Mouse (Mus musculus): ENCODE measurements around the gene Spib.

Gene Spib

GRCm38 (mm10) chr7:44547725-44548124, 15.9 kb upstream of the Spib start:
- no peak for DNase-seq

DNA sequence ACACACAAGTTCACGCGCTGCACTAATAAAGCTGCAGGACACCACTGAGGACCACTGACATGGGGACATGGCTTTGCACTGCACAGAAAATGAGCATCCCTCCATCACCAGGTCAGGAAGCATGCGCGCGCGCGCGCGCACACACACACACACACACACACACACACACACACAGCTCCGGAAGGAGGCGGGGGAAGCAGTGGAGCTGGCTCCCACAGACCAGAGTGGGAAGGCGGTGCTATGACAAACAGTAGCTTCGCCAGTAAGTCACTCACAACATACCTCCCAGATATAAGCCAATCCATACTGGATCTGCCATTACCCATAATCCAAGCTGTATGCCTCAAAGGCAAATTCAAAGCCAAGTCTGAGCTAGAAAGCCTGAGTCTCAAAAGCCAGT, 15.2 kb upstream of the Spib start:
- no peak for DNase-seq

DNA sequence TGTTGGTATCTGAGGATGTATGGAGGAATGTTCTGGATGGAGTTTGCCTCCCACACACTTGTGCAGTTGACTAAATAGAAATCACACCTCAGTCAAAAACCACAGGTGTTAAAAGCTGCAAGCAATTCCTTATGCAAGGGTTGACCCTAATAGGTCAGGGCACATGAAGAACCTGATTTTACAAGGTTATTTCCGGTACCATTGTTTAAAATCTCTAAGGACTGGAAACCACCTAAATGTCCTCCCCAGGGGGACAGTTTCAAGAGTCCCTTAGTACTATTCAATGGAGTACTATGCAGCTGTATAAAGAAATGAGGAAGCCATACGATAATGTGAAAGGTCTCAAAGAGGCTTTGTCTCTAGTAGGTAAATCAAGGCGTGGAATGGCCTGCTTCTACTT, 14.4 kb upstream of the Spib start:
- no peak for DNase-seq

DNA sequence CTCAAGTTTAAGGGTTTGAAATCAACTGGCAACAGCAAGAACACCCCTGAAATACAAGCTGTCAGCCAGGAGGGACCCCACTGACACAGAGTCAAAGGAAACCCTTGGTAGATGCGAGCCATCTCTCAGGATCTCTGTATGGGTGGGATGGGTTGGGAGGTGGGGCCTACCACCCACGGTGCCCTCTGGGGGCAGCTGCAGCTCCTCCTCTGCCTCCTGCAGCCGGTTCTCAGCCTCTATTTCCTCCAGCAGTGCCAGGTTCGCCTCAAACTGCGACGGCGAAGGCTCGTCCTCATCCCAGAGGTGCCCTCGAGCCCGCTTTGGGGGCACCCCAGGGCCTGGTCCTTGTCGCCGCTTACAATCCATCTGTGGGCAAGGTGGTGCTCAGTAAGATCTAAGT, 11.2 kb upstream of the Spib start:
- DNase-seq, result no peak

- DNase-seq, result no peak
These were observed 10.7 kb upstream of the Spib start for GRCm38 (mm10) chr7:44542555-44542954.

DNA sequence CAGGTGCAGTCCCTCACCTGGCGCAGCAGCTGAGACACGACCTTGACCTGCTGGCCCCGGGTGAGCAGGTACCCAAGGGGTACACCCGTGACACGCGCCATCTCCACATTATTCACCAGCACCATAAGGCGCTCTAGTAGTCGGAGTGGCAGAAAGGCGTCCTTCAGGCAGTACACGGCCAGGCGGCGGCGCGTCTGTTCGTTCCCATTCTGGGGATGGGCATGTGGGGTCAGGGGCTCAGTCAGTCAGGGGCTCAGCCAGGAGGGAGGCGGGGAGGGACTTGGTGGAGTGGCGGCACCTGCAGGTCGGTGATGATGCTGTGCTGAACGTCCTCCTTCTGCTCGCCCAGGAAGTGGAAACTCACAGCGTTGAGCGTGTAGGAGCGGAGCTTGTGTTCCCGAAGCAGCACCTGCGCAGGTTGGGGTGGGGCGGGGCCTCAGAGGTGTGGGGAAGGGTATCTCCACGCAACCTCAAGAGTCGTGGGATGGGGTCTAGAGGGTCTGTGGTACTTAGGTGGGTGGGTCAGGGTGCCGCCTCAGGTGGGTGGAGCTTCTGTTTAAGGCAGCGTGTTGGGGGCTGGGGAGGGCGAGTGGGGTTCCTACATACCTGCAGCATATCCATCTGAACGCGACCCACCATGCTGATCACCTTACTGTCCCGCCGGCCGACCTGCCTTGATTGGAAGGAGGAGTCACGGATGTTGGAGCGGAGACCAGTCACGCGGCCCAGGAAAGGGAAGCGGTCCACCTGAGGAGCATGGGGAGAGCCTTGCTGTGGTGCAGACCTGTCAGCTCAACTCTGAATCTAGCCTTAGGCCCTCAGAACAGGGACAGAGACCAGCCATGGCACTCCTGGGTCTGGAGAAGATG, 7.1 kb upstream of the Spib start:
- no peak for DNase-seq

DNA sequence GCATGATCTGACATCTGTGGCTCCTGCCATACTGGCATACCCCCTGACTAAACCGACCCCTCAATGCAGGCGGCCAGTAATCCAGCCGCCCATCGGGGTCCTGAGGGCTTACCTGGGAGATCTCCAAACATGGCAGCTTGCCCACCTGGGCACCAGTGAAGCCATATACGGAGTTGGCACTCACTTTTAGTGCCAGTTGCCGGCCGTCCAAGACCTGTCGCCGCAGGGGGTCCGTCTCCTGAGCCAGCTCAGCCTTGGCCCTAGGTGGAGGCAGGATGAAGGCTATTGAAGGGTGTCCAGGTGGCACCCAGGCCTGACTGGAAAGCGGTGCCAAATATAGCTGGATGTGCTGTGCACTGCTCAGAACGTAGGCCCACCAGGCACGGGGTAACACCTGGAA, 5.6 kb upstream of the Spib start:
- DNase-seq, result no peak

GRCm38 (mm10) chr7:44537009-44537408, 5.1 kb upstream of the Spib start:
- DNase-seq, result no peak

- peak; percentile 55 for DNase-seq
These were observed 4.7 kb upstream of the Spib start for GRCm38 (mm10) chr7:44536590-44536968.

DNA sequence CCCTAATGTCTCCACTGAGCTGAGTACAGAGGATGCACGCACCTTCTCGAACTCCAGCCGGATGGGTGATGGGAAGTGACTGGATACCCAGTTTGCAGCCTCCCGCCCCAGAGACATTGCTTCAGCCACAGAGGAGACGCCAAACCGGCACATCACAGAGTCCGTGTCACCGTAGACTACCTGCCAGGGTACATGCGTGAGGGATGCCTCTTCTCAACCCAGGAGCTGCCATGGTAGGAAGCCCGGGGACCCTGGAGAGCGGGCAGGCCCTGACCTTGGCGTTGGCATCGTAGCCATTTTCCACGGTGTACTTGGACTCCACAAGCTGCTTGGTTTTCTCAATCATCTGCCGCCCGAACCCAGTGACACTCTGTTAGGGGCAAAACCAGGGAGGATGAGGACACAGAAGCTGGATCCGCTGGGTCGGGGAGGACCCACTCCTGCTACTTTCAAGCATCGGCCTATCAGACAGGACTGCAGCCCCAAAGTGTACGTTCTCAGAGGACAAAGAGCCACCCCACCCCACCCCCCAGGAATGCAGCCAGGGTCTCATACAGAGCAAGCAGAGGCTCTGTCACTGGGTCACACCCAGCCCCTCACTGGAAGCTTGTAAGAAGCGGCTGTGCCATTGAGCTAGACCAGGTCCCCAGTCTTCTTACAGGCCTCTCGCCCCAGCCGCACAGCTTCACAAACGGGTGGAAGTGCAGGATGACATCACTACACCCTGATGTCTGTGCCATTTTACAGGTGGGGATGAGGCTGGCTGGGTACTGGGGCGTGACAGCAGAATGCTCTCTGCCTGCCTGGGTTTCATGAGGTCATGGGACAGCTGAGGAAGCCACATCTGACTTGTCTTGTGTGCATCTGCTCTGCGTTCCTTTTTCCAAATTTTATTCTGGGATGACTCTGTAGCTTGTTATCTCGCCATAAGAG, 4.1 kb upstream of the Spib start:
- no peak for DNase-seq

DNA sequence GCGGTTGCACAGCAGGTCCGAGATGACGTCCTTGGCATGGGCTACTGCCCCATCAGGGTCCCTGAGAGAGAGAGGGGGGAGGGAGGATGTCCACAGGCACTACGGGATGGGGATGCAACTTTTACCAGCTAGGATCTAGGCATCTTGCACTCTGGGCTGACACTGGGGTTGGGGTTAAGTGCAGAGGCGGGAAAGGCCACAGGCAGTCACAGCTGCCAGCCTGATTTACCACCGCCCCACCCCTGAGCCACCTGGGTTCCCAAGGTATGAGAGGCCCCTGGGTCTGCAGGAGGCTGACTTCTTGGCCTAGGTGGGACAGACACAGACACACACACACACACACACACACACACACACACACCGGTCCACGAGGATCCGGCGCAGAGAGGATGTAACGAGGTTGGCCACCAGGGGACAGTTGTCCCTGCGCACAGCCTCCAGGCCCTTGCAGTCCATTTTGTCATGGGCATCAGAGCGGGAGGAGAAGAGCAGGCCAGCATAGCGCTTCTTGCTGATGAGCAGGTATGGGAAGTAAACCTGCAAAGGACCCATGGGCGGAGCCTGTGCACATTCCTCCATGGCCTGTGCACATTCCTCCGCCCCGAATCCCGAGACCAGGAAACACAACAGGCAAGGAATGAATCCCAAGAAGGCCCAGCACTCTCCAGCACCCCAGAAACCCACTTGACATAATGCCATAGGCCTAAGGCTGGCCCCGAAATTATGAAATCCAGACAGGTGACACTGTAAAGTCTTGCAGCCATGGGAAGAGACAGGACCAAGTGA, 3.0 kb upstream of the Spib start:
- DNase-seq, result no peak

- no peak for DNase-seq
These were observed 2.4 kb upstream of the Spib start for GRCm38 (mm10) chr7:44534242-44534641.

GRCm38 (mm10) chr7:44533746-44534045, 1.8 kb upstream of the Spib start:
- DNase-seq, result no peak

- DNase-seq, result no peak
These were observed 1.3 kb upstream of the Spib start for GRCm38 (mm10) chr7:44532918-44533745.

GRCm38 (mm10) chr7:44531207-44531606, 664 bp downstream of the Spib start:
- no peak for DNase-seq

GRCm38 (mm10) chr7:44530507-44530906, 1.4 kb downstream of the Spib start:
- no peak for DNase-seq

DNA sequence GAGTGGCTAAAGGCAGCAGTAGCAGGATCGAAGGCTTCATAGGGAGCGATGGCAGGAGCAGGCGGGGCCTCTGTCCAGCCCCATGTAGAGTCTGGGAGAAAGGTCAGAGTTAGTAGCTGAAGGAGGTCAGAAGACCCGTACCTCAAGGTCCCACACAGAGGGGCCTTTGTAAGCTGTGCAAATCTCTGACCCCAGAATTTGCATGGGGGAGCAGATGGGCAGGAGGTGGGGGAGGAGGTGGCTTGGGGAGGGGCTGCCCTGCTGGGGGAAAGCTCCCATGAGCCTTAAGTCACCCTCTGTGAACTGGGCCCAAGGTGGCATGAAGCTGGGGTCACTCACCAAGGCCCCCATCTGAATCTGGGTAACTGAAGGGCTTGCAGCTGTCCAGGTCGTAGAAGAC, 2.4 kb downstream of the Spib start:
- no peak for DNase-seq

DNA sequence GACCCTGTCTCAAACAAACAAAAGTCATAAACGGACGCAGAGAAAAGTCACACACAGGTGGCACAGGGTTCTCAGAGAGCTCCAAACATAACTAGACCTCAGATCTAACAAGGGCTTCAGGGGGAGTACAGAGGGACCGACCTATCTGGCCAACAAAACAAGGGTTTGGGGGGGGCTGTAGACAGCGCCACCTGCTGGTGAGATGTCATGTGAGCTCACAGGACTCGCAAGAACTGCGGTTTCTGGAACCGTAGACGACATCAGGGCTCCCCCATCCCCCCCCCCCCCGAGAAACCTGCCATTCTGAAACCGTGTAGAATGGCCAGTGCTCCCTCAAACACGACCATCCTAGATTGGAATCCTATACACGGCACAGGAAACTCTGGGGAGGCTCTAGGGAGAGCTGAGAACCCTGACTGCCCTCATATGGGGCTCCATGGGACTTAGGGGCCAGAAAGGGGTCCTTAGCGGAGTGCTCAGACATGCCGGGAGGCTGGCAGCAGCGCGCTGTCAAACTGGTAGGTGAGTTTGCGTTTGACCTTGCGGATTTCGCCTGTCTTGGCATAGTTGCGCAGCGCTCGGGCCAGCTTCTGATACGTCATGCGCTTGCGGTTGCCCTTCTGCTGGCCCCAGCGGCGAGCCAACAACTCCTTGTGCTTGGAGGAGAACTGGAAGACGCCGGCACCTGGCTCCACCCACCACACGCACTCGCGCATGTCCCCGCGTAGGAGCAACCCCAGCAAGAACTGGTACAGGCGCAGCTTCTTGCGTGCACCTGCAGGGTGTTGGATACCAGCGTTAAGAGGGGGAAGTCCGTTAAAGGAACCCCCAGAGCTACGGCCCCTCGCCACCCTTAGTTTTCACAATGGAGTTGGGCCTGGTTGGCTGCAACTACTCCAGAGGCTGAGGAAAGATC, 4.1 kb downstream of the Spib start:
- peak; percentile 81 for DNase-seq

GRCm38 (mm10) chr7:44526414-44527154, 5.3 kb downstream of the Spib start:
- no peak for DNase-seq

- peak; percentile 92 for DNase-seq
These were observed 6.6 kb downstream of the Spib start for GRCm38 (mm10) chr7:44525126-44525832.
